Mouse (Mus musculus) neural tube, embryonic 11.5 days (tissue): ENCODE measurements around the gene Mfsd14a. TPM values are rescaled to one million over a fixed set of nuclear protein-coding genes. Genes with fewer than 3 reads are reported as not detected.

Source experiments
- ATAC-seq: fragments of 200-750 bp; cut with Nextera tagmentation; 2 replicates; pipeline ENCODE4 v1.8.0; 2017; ENCODE audit warnings: moderate number of reproducible peaks, mild to moderate bottlenecking, moderate TSS enrichment, moderate library complexity; ENCODE audit not compliant: insufficient read depth, low FRiP score, low TSS enrichment
- DNase-seq: peaks from one replicate; pipeline ENCODE4 v3.0.0-alpha.2; 2015; ENCODE audit warnings: low spot score
- H3K27ac ChIP-seq: fragments of 300-500 bp; sonication (generic); 2 replicates; pipeline ENCODE4 v1.5.1; 2014; ENCODE audit warnings: low read depth, mild to moderate bottlenecking, low read length
- H3K27me3 ChIP-seq: fragments of 300-500 bp; sonication (generic); 2 replicates; pipeline ENCODE4 v1.6.1; 2014; ENCODE audit warnings: mild to moderate bottlenecking, low read length, mixed read lengths; ENCODE audit not compliant: control insufficient read depth, insufficient read depth
- H3K36me3 ChIP-seq: fragments of 300-500 bp; sonication (generic); 2 replicates; pipeline ENCODE4 v1.6.1; 2014; ENCODE audit warnings: mild to moderate bottlenecking, low read length, moderate library complexity, mixed read lengths; ENCODE audit not compliant: control insufficient read depth, insufficient read depth
- H3K4me1 ChIP-seq: fragments of 300-500 bp; sonication (generic); 2 replicates; pipeline ENCODE4 v1.6.1; 2014; ENCODE audit warnings: low read length, mixed read lengths; ENCODE audit not compliant: control insufficient read depth, insufficient read depth
- H3K4me2 ChIP-seq: fragments of 300-500 bp; sonication (generic); 2 replicates; pipeline ENCODE4 v1.6.1; 2014; ENCODE audit warnings: low read depth, mild to moderate bottlenecking, moderate library complexity
- H3K4me3 ChIP-seq: fragments of 300-500 bp; sonication (generic); 2 replicates; pipeline ENCODE4 v1.5.1; 2014; ENCODE audit warnings: low read depth, low read length
- H3K9ac ChIP-seq: fragments of 300-500 bp; sonication (generic); 2 replicates; pipeline ENCODE4 v1.6.1; 2014; ENCODE audit warnings: mild to moderate bottlenecking, low read length
- H3K9me3 ChIP-seq: fragments of 300-500 bp; sonication (generic); 2 replicates; pipeline ENCODE4 v1.6.1; 2016; ENCODE audit warnings: low read length; ENCODE audit not compliant: control insufficient read depth
- WGBS: fragments of 180-500 bp; shearing (Covaris S2); extraction: QIAGEN DNeasy Blood & Tissue Kit; methylation state at CpG from one replicate; pipeline ENCODE4 v1.1.7; 2014; 5-methylcytosine and 5-hydroxymethylcytosine counted together
- polyA plus RNA-seq: library from polyadenylated mRNA; unstranded; fragments of >200 nt; fragmentation: Nextera tagmentation; extraction: Ambion mirVana; gene quantifications from 2 replicates; pipeline ENCODE4 v1.2.1, GENCODE M21; 2014

The Mfsd14a gene
- 79.9 and 81.1 TPM in 2 replicates for polyA plus RNA-seq

GRCm38 (mm10) chr3:116662463-116662863, at the start of gene Mfsd14a:
TSS of gene Mfsd14a (minus strand) at chr3:116662677.
- Histone ChIP-seq H3K4me2 (peak within 1 kb of the TSS; percentile 72), H3K27me3 (no peaks in the 10 kb centered on the region), H3K36me3 (no peaks in the 10 kb centered on the region), H3K4me3 (peak within 1 kb of the TSS; percentile 97), H3K27ac (peak within 1 kb of the TSS; percentile 93), H3K9me3 (no peaks in the 10 kb centered on the region), H3K9ac (peak within 1 kb of the TSS; percentile 96), H3K4me1 (peaks cover 7% of the 10 kb centered on the region; the same call in 1 of the 2 replicates)
- ATAC-seq (peak; percentile 99), DNase-seq (peak; percentile 98)
- WGBS: under 1% methylated on average over 39 of the region's 39 CpGs

- no peaks in the 10 kb centered on the region for H3K36me3 ChIP-seq
- peak overlapping the region; percentile 88 for H3K9ac ChIP-seq
- DNase-seq: peak; percentile 74
- H3K9me3 ChIP-seq: no peaks in the 10 kb centered on the region
- peak overlapping the region; percentile 63 for H3K4me2 ChIP-seq
- peaks cover 9% of the 10 kb centered on the region for H3K4me1 ChIP-seq
- peak overlapping the region; percentile 35 for H3K27ac ChIP-seq
- H3K27me3 ChIP-seq: no peaks in the 10 kb centered on the region
- 1% methylated on average over 82 of the region's 85 CpGs for WGBS
- peak; percentile 78 for ATAC-seq
- peak overlapping the region; percentile 89 for H3K4me3 ChIP-seq
Measured at GRCm38 (mm10) chr3:116711624-116712435, 49.4 kb upstream of the Mfsd14a start.

- ATAC-seq (0 out of 2 replicates have a peak, but pooled peaks have one; percentile 32), DNase-seq (no peak)
- H3K27ac ChIP-seq: no peak overlapping the region
- H3K9ac ChIP-seq: no peak overlapping the region
- H3K27me3 ChIP-seq: no peaks in the 10 kb centered on the region
- H3K4me2 ChIP-seq: peak overlapping the region; percentile 63
- 46% methylated on average over 9 of the region's 9 CpGs for WGBS
- peak overlapping the region; percentile 89; the same call in 1 of the 2 replicates for H3K4me3 ChIP-seq
- H3K9me3 ChIP-seq: no peaks in the 10 kb centered on the region
- H3K4me1 ChIP-seq: peaks cover 9% of the 10 kb centered on the region
- no peaks in the 10 kb centered on the region for H3K36me3 ChIP-seq
Measured at GRCm38 (mm10) chr3:116710941-116711340, 48.5 kb upstream of the Mfsd14a start.

- DNase-seq (no peak), ATAC-seq (no peak)
- H3K27me3 ChIP-seq: no peaks in the 10 kb centered on the region
- 87% methylated on average over 1 of the region's 1 CpGs for WGBS
- H3K9me3 ChIP-seq: no peaks in the 10 kb centered on the region
- H3K36me3 ChIP-seq: no peaks in the 10 kb centered on the region
- no peak overlapping the region for H3K4me3 ChIP-seq
- H3K27ac ChIP-seq: no peak overlapping the region
- peaks cover under 1% of the 10 kb centered on the region; the same call in 1 of the 2 replicates for H3K4me1 ChIP-seq
- H3K9ac ChIP-seq: no peak overlapping the region
- H3K4me2 ChIP-seq: no peak overlapping the region
Measured at GRCm38 (mm10) chr3:116705637-116706204, 43.2 kb upstream of the Mfsd14a start.

GRCm38 (mm10) chr3:116703835-116704234, 41.4 kb upstream of the Mfsd14a start:
- DNase-seq (no peak), ATAC-seq (no peak)
- H3K9me3 ChIP-seq: no peaks in the 10 kb centered on the region
- 87% methylated on average over 5 of the region's 5 CpGs for WGBS
- H3K9ac ChIP-seq: no peak overlapping the region
- H3K4me1 ChIP-seq: no peaks in the 10 kb centered on the region
- no peaks in the 10 kb centered on the region for H3K36me3 ChIP-seq
- no peak overlapping the region for H3K4me2 ChIP-seq
- no peaks in the 10 kb centered on the region for H3K27me3 ChIP-seq
- no peak overlapping the region for H3K27ac ChIP-seq
- H3K4me3 ChIP-seq: no peak overlapping the region

- ATAC-seq: no peak
- no peak overlapping the region for H3K4me2 ChIP-seq
- H3K9ac ChIP-seq: no peak overlapping the region
- H3K27ac ChIP-seq: no peak overlapping the region
- H3K4me3 ChIP-seq: no peak overlapping the region
- H3K9me3 ChIP-seq: no peaks in the 10 kb centered on the region
- no peaks in the 10 kb centered on the region for H3K27me3 ChIP-seq
- no peaks in the 10 kb centered on the region for H3K4me1 ChIP-seq
- no peak for DNase-seq
- no peaks in the 10 kb centered on the region for H3K36me3 ChIP-seq
- 83% methylated on average over 1 of the region's 1 CpGs for WGBS
Measured at GRCm38 (mm10) chr3:116702647-116703272, 40.3 kb upstream of the Mfsd14a start.

- no peak overlapping the region for H3K27ac ChIP-seq
- no peaks in the 10 kb centered on the region for H3K4me1 ChIP-seq
- H3K36me3 ChIP-seq: no peaks in the 10 kb centered on the region
- ATAC-seq: no peak
- H3K4me3 ChIP-seq: no peak overlapping the region
- no peak overlapping the region for H3K9ac ChIP-seq
- H3K27me3 ChIP-seq: no peaks in the 10 kb centered on the region
- H3K9me3 ChIP-seq: no peaks in the 10 kb centered on the region
- DNase-seq: no peak
- H3K4me2 ChIP-seq: no peak overlapping the region
- WGBS: 96% methylated on average over 4 of the region's 4 CpGs
Measured at GRCm38 (mm10) chr3:116701601-116702000, 39.1 kb upstream of the Mfsd14a start.

- WGBS: 81% methylated on average over 2 of the region's 2 CpGs
- H3K9ac ChIP-seq: no peak overlapping the region
Measured at GRCm38 (mm10) chr3:116698786-116699185, 36.3 kb upstream of the Mfsd14a start.

More at GRCm38 (mm10) chr3:116698786-116699185, 36.3 kb upstream of the Mfsd14a start:
- ATAC-seq: no peak
- Histone ChIP-seq H3K9me3 (no peaks in the 10 kb centered on the region), H3K36me3 (no peaks in the 10 kb centered on the region), H3K4me3 (no peak overlapping the region), H3K27me3 (no peaks in the 10 kb centered on the region), H3K27ac (no peak overlapping the region), H3K4me1 (no peaks in the 10 kb centered on the region), H3K4me2 (no peak overlapping the region)
- no peak for DNase-seq
